Mouse (Mus musculus): ENCODE data around the gene Pgm2l1. TPM values are rescaled to one million over a fixed set of nuclear protein-coding genes. Genes with fewer than 3 reads are reported as not detected.

Gene Pgm2l1
- polyA plus RNA-seq, 1 experiment from 2014 or later = 33.7 TPM

- Histone ChIP-seq H3K4me1 (ENCODE audit: control insufficient read depth, insufficient read depth, low read depth, low read length) (no peaks in the 10 kb centered on the region), H3K27me3 (replicated peaks; ENCODE audit: control insufficient read depth, insufficient read depth, low read length) (no peaks in the 10 kb centered on the region), H3K4me3 (ENCODE audit: low read length) (no peak overlapping the region), H3K27ac (ENCODE audit: low read depth, low read length) (no peak overlapping the region), H3K36me3 (ENCODE audit: control insufficient read depth, insufficient read depth, low read length) (no peaks in the 10 kb centered on the region; the same call in 1 of the 2 replicates), H3K9ac (ENCODE audit: low read depth, low read length) (no peak overlapping the region), H3K9me3 (ENCODE audit: control insufficient read depth, low read length) (no peaks in the 10 kb centered on the region), H3K4me2 (ENCODE audit: low read length) (no peak overlapping the region)
- WGBS = 96% methylated on average over 5 of the region's 5 CpGs
- ATAC-seq = no peak
Measured at GRCm38 (mm10) chr7:100317534-100317933, 90.3 kb downstream of the Pgm2l1 start.

DNA sequence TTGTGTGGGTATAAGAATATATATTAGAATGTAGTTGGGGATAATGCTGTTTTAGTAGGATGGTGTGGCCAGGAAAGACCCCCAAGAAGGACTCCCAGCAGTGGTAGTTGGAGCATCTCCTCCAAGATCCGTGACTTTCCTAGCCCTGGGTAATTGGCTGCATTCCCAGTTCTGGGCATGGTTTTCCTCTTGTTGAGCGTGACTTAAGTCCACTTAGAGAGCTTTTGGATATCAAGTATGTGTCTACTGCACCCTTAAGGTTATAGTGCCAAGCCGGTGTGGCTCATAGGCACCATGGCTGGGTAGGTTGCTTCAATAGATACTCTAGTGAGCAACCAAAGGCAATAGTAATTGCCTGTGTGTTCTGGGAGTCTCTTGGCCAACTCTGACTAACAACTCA lies 96.5 kb downstream of the Pgm2l1 start:
- no peak for ATAC-seq
- H3K4me1 ChIP-seq (ENCODE audit: control insufficient read depth, insufficient read depth, low read depth, low read length) = no peaks in the 10 kb centered on the region
- no peaks in the 10 kb centered on the region for H3K27me3 ChIP-seq (replicated peaks; ENCODE audit: control insufficient read depth, insufficient read depth, low read length)
- H3K9ac ChIP-seq (ENCODE audit: low read depth, low read length) = no peak overlapping the region
- no peak overlapping the region for H3K27ac ChIP-seq (ENCODE audit: low read depth, low read length)
- WGBS = 80% methylated on average over 3 of the region's 3 CpGs
- H3K4me2 ChIP-seq (ENCODE audit: low read length) = no peak overlapping the region
- no peaks in the 10 kb centered on the region for H3K9me3 ChIP-seq (ENCODE audit: control insufficient read depth, low read length)
- no peak overlapping the region for H3K4me3 ChIP-seq (ENCODE audit: low read length)
- H3K36me3 ChIP-seq (ENCODE audit: control insufficient read depth, insufficient read depth, low read length) = peaks cover 9% of the 10 kb centered on the region

GRCm38 (mm10) chr7:100325482-100325881 lies 98.3 kb downstream of the Pgm2l1 start:
- H3K9me3 ChIP-seq (ENCODE audit: control insufficient read depth, low read length) = no peaks in the 10 kb centered on the region
- WGBS = 72% methylated on average over 6 of the region's 6 CpGs
- no peaks in the 10 kb centered on the region for H3K27me3 ChIP-seq (replicated peaks; ENCODE audit: control insufficient read depth, insufficient read depth, low read length)
- no peak overlapping the region for H3K27ac ChIP-seq (ENCODE audit: low read depth, low read length)
- no peak overlapping the region for H3K4me3 ChIP-seq (ENCODE audit: low read length)
- H3K4me2 ChIP-seq (ENCODE audit: low read length) = no peak overlapping the region
- H3K4me1 ChIP-seq (ENCODE audit: control insufficient read depth, insufficient read depth, low read depth, low read length) = no peaks in the 10 kb centered on the region
- peaks cover 15% of the 10 kb centered on the region for H3K36me3 ChIP-seq (ENCODE audit: control insufficient read depth, insufficient read depth, low read length)
- no peak overlapping the region for H3K9ac ChIP-seq (ENCODE audit: low read depth, low read length)
- ATAC-seq = peak; percentile 25; the same call in 1 of the 2 replicates

DNA sequence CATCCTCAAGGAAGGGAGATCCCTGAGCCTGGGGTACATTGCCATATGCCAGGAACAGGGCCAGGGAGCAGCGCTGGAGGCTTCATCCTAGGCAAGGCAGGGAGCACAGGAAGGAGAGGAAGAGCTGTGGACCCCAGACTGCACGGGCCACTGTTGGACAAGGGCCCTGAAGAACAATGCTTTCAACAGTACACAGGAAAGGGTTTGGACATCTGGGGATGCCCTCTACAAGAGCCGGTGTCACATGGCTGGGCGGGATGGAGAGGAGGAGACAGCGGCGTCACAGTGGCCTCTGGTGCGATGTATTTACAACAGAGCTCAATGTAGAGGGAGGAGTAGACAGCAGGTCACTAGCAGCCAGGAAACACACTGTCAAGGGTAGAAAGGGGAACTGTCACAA lies 100.3 kb downstream of the Pgm2l1 start:
- Histone ChIP-seq H3K9me3 (ENCODE audit: control insufficient read depth, low read length) (no peaks in the 10 kb centered on the region), H3K4me3 (ENCODE audit: low read length) (no peak overlapping the region), H3K4me2 (ENCODE audit: low read length) (no peak overlapping the region), H3K27me3 (replicated peaks; ENCODE audit: control insufficient read depth, insufficient read depth, low read length) (no peaks in the 10 kb centered on the region), H3K9ac (ENCODE audit: low read depth, low read length) (no peak overlapping the region), H3K27ac (ENCODE audit: low read depth, low read length) (no peak overlapping the region), H3K4me1 (ENCODE audit: control insufficient read depth, insufficient read depth, low read depth, low read length) (no peaks in the 10 kb centered on the region), H3K36me3 (ENCODE audit: control insufficient read depth, insufficient read depth, low read length) (peaks cover 25% of the 10 kb centered on the region)
- no peak for ATAC-seq
- WGBS = 88% methylated on average over 7 of the region's 7 CpGs

Other genes starting within 250 kb of the Pgm2l1 start
- gene Rnf169, start 246.9 kb upstream of the Pgm2l1 start, polyA plus RNA-seq (2015; fragmentation: Nextera tagmentation; extraction: Ambion mirVana) = 4.1 and 4.2 TPM in 2 replicates
- gene Chrdl2, start 221.2 kb upstream of the Pgm2l1 start, polyA plus RNA-seq (2015; fragmentation: Nextera tagmentation; extraction: Ambion mirVana) = 0.88 and 1.1 TPM in 2 replicates
- gene Pold3, start 105.8 kb upstream of the Pgm2l1 start, polyA plus RNA-seq (2015; fragmentation: Nextera tagmentation; extraction: Ambion mirVana) = 45.4 and 47.0 TPM in 2 replicates
- gene Lipt2, start 68.1 kb upstream of the Pgm2l1 start, polyA plus RNA-seq (2015; fragmentation: Nextera tagmentation; extraction: Ambion mirVana) = 18.3 and 19.5 TPM in 2 replicates
- gene Kcne3, start 50.9 kb upstream of the Pgm2l1 start, polyA plus RNA-seq (2015; fragmentation: Nextera tagmentation; extraction: Ambion mirVana) = 0.31 and 0.67 TPM in 2 replicates
- gene P4ha3, start 58.1 kb downstream of the Pgm2l1 start, polyA plus RNA-seq (2015; fragmentation: Nextera tagmentation; extraction: Ambion mirVana) = 5.5 and 10.4 TPM in 2 replicates
- 13.2 and 16.9 TPM in 2 replicates for gene C2cd3, start 144.8 kb downstream of the Pgm2l1 start, polyA plus RNA-seq (2015; fragmentation: Nextera tagmentation; extraction: Ambion mirVana)
- 157 and 168 TPM in 2 replicates for gene Ppme1, start 144.9 kb downstream of the Pgm2l1 start, polyA plus RNA-seq (2015; fragmentation: Nextera tagmentation; extraction: Ambion mirVana)
- gene Ucp3, start 245.6 kb downstream of the Pgm2l1 start, polyA plus RNA-seq (2015; fragmentation: Nextera tagmentation; extraction: Ambion mirVana) = 0.06 and 0.15 TPM in 2 replicates